ENCODE assay signal across 37 mouse cellular contexts in the genomic region with DNA sequence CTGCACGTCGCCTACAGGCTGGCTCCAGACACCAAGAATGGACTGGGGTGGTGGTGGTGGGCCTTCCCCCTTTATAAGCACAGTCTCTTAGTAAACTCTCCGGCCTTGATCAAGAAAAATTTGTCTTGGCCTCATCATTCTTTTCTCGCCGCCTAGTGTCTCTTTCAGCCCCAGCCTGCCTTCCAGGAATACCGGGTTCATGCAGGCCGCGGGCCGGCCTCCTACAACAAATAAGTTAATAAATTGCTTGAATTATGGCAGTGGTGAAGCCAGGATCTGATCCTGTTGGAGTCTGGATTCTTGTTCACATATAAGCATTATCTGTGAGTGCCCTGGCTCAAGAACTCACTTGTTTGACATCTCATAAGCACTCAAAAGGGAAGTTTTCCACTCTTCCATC. TPM values are rescaled to one million over a fixed set of nuclear protein-coding genes. Genes with fewer than 3 reads are reported as not detected.
DNase-seq lines count a peak whose midpoint lies in the region; ATAC-seq lines count a peak whose summit lies in the region.
"Had no signal": no experiment of that assay in that cellular context is flagged by ENCODE, and none has a peak within 500 bp of the region (broad histone marks: within the 10 kb centered on the region; RNA-seq: fewer than 3 reads in every experiment).

No protein-coding gene starts in this region.

- H3K4me1 ChIP-seq in kidney, embryonic 15.5 days: 0 out of 2 replicates have a peak, but pooled peaks cover 9% of the 10 kb centered on the region
- peaks cover 37% of the 10 kb centered on the region for H3K4me1 ChIP-seq in embryonic facial prominence, embryonic 10.5 days
- peaks cover 51% of the 10 kb centered on the region for H3K4me1 ChIP-seq in embryonic facial prominence, embryonic 15.5 days

- no peak overlapping the region for H3K9ac ChIP-seq in kidney, embryonic 15.5 days
- no peak overlapping the region for H3K9ac ChIP-seq in embryonic facial prominence, embryonic 15.5 days
- H3K9ac ChIP-seq: forebrain, embryonic 13.5 days; hindbrain, embryonic 15.5 days; lung, embryonic 15.5 days; neural tube, embryonic 12.5 days had no signal

- H3K27ac ChIP-seq in kidney, embryonic 15.5 days: no peak overlapping the region
- peak overlapping the region; percentile 86; the same call in 1 of the 2 replicates for H3K27ac ChIP-seq in embryonic facial prominence, embryonic 10.5 days (replicated peaks)
- H3K27ac ChIP-seq in embryonic facial prominence, embryonic 15.5 days (replicated peaks): peak overlapping the region; percentile 85
- H3K27ac ChIP-seq: forebrain, embryonic 13.5 days; hindbrain, embryonic 15.5 days; kidney, postnatal 0 days; lung, embryonic 15.5 days; neural tube, embryonic 12.5 days had no signal

- DNase-seq in kidney, adult 11 months: peak; percentile 28
- no peak for DNase-seq in embryonic facial prominence, embryonic 10.5 days (ENCODE audit: low spot score)
- peak; percentile 43 to 59 for DNase-seq in kidney, postnatal 36 days
- DNase-seq in adrenal gland, adult 2 months: no peak
- no peak for DNase-seq in lung, postnatal 36 days
- DNase-seq: adrenal gland, adult 8-10 months; cerebellum, adult 8-10 months; cerebellum, postnatal 25 days; gastrocnemius, postnatal 14 days; heart, postnatal 14 days; right cerebral cortex, postnatal 4 days had no signal

- no peaks in the 10 kb centered on the region for H3K9me3 ChIP-seq in kidney, embryonic 15.5 days (replicated peaks)
- no peaks in the 10 kb centered on the region for H3K9me3 ChIP-seq in embryonic facial prominence, embryonic 10.5 days
- no peaks in the 10 kb centered on the region for H3K9me3 ChIP-seq in embryonic facial prominence, embryonic 15.5 days (replicated peaks)
- H3K9me3 ChIP-seq: forebrain, embryonic 13.5 days; hindbrain, embryonic 10.5 days; hindbrain, embryonic 15.5 days; lung, embryonic 15.5 days; neural tube, embryonic 12.5 days had no signal

- no peaks in the 10 kb centered on the region for H3K27me3 ChIP-seq in kidney, embryonic 15.5 days
- no peaks in the 10 kb centered on the region for H3K27me3 ChIP-seq in embryonic facial prominence, embryonic 10.5 days (replicated peaks; ENCODE audit: low read depth, poor library complexity, severe bottlenecking)
- H3K27me3 ChIP-seq in embryonic facial prominence, embryonic 15.5 days: no peaks in the 10 kb centered on the region
- H3K27me3 ChIP-seq: CH12.LX; forebrain, embryonic 13.5 days; hindbrain, embryonic 15.5 days; lung, embryonic 15.5 days; neural tube, embryonic 12.5 days had no signal

- no peak for ATAC-seq in kidney, embryonic 15.5 days (replicated peaks; ENCODE audit: low FRiP score)
- no peak for ATAC-seq in embryonic facial prominence, embryonic 15.5 days (ENCODE audit: insufficient number of reproducible peaks, low FRiP score, low TSS enrichment, low read depth)
- ATAC-seq: activated CD4-positive, CD25-positive, alpha-beta regulatory T cell, adult 4 months; forebrain, embryonic 13.5 days; inflammation-experienced regulatory T-cells, adult 6 months had no signal

- no peak overlapping the region for H3K4me3 ChIP-seq in kidney, embryonic 15.5 days (replicated peaks)
- no peak overlapping the region for H3K4me3 ChIP-seq in embryonic facial prominence, embryonic 10.5 days
- H3K4me3 ChIP-seq in embryonic facial prominence, embryonic 15.5 days (replicated peaks): no peak overlapping the region
- H3K4me3 ChIP-seq: forebrain, embryonic 13.5 days; hindbrain, embryonic 10.5 days; hindbrain, embryonic 15.5 days; lung, embryonic 15.5 days; myocyte; neural tube, embryonic 12.5 days had no signal

- 89% methylated on average over 9 of the region's 9 CpGs for WGBS in kidney, embryonic 15.5 days
- WGBS in embryonic facial prominence, embryonic 10.5 days: 93% methylated on average over 9 of the region's 9 CpGs
- WGBS in embryonic facial prominence, embryonic 15.5 days: 90% methylated on average over 9 of the region's 9 CpGs

- H3K36me3 ChIP-seq in kidney, embryonic 15.5 days: peaks cover 31% of the 10 kb centered on the region
- peaks cover 52% of the 10 kb centered on the region for H3K36me3 ChIP-seq in embryonic facial prominence, embryonic 10.5 days (replicated peaks)
- H3K36me3 ChIP-seq in embryonic facial prominence, embryonic 15.5 days: peaks cover 4% of the 10 kb centered on the region; the same call in 1 of the 2 replicates
- H3K36me3 ChIP-seq: hindbrain, embryonic 15.5 days had no signal

- no peak overlapping the region for H3K4me2 ChIP-seq in kidney, embryonic 15.5 days
- no peak overlapping the region for H3K4me2 ChIP-seq in embryonic facial prominence, embryonic 15.5 days (replicated peaks)
- H3K4me2 ChIP-seq: forebrain, embryonic 13.5 days; hindbrain, embryonic 15.5 days; liver, embryonic 11.5 days; lung, embryonic 15.5 days; midbrain, embryonic 11.5 days; neural tube, embryonic 12.5 days had no signal

RNA-seq across cellular contexts. Expression of a gene that starts 38.4 kb away (rescaled TPM):
- polyA plus RNA-seq in kidney, embryonic 15.5 days (2015; fragmentation: Nextera tagmentation; extraction: Ambion mirVana): not detected in 2 replicates
- not detected in 2 replicates for polyA plus RNA-seq in embryonic facial prominence, embryonic 10.5 days (2016; fragmentation: Nextera tagmentation; extraction: Ambion mirVana)
- polyA plus RNA-seq in embryonic facial prominence, embryonic 15.5 days (2015; fragmentation: Nextera tagmentation; extraction: Ambion mirVana): not detected in 2 replicates
- not detected for total RNA-seq in adrenal gland, adult 2 months (2021)
- not detected in 2 replicates for polyA plus RNA-seq in adrenal gland, adult 2 months (2012; rRNA removed)
- total RNA-seq: adrenal gland, adult 8-10 months; adrenal gland, postnatal 4 days; ES-E14; gastrocnemius, postnatal 14 days; granulocyte monocyte progenitor cell, adult 5-6 weeks; heart, postnatal 14 days; layer of hippocampus, adult 18-20 months; layer of hippocampus, postnatal 14 days; left cerebral cortex, adult 8-10 months; megakaryocyte, adult 5-6 weeks; midbrain, postnatal 0 days had no signal
- polyA plus RNA-seq: activated CD4-positive, CD25-positive, alpha-beta regulatory T cell, adult 4 months; C2C12; forebrain, embryonic 13.5 days; heart, embryonic 14.5 days; hindbrain, embryonic 10.5 days; hindbrain, embryonic 15.5 days; inflammation-experienced regulatory T-cells, adult 6 months; kidney, postnatal 0 days; limb, embryonic 11.5 days; liver, embryonic 11.5 days; liver, embryonic 16.5 days; lung, embryonic 15.5 days; midbrain, embryonic 11.5 days; midbrain, postnatal 0 days; myocyte; neural tube, embryonic 12.5 days had no signal

Comparison
In these comparisons a context has a peak if more than half of its experiments do, and no peak if none do; other contexts are left out.
1. DNase-seq: peak in kidney, adult 11 months (single experiment) and kidney, postnatal 36 days (2 of 2); none in embryonic facial prominence, embryonic 10.5 days (single experiment), adrenal gland, adult 2 months (single experiment) and lung, postnatal 36 days (single experiment).